Mouse (Mus musculus) neural tube, embryonic 13.5 days (tissue): ENCODE results near the gene Pcbp2. TPM values are rescaled to one million over a fixed set of nuclear protein-coding genes. Genes with fewer than 3 reads are reported as not detected.

Source experiments
- ATAC-seq: fragments of 200-750 bp; cut with Nextera tagmentation; 2 replicates; pipeline ENCODE4 v1.8.0; 2017; ENCODE audit warnings: low read depth, mild to moderate bottlenecking, moderate TSS enrichment, moderate library complexity
- H3K27ac ChIP-seq: fragments of 300-500 bp; sonication (generic); replicated peaks from 2 replicates; pipeline ENCODE4 v1.5.1; 2015; ENCODE audit warnings: moderate library complexity, mild to moderate bottlenecking, inconsistent platforms
- H3K27me3 ChIP-seq: fragments of 300-500 bp; sonication (generic); 2 replicates; pipeline ENCODE4 v1.6.1; 2015; ENCODE audit warnings: mild to moderate bottlenecking, inconsistent platforms
- H3K36me3 ChIP-seq: fragments of 300-500 bp; sonication (generic); 2 replicates; pipeline ENCODE4 v1.6.1; 2015; ENCODE audit warnings: mild to moderate bottlenecking, inconsistent platforms
- H3K4me1 ChIP-seq: fragments of 300-500 bp; sonication (generic); replicated peaks from 2 replicates; pipeline ENCODE4 v1.6.1; 2015; ENCODE audit warnings: inconsistent platforms
- H3K4me2 ChIP-seq: fragments of 300-500 bp; sonication (generic); 2 replicates; pipeline ENCODE4 v1.6.1; 2015; ENCODE audit warnings: inconsistent platforms, mild to moderate bottlenecking, moderate library complexity
- H3K4me3 ChIP-seq: fragments of 300-500 bp; sonication (generic); 2 replicates; pipeline ENCODE4 v1.5.1; 2015; ENCODE audit warnings: mild to moderate bottlenecking, inconsistent platforms
- H3K9ac ChIP-seq: fragments of 300-500 bp; sonication (generic); 2 replicates; pipeline ENCODE4 v1.6.1; 2015; ENCODE audit warnings: moderate library complexity, mild to moderate bottlenecking, inconsistent platforms
- H3K9me3 ChIP-seq: fragments of 300-500 bp; sonication (generic); 2 replicates; pipeline ENCODE4 v1.6.1; 2016; ENCODE audit warnings: inconsistent platforms
- WGBS: fragments of 180-500 bp; shearing (Covaris S2); methylation state at CpG from one replicate; pipeline ENCODE4 v1.1.7; 2015; 5-methylcytosine and 5-hydroxymethylcytosine counted together
- polyA plus RNA-seq: library from polyadenylated mRNA; unstranded; fragments of >200 nt; fragmentation: Nextera tagmentation; extraction: Ambion mirVana; gene quantifications from 2 replicates; pipeline ENCODE4 v1.2.1, GENCODE M21; 2015

The Pcbp2 gene
- polyA plus RNA-seq, 1 experiment from 2014 or later = 142 TPM

DNA sequence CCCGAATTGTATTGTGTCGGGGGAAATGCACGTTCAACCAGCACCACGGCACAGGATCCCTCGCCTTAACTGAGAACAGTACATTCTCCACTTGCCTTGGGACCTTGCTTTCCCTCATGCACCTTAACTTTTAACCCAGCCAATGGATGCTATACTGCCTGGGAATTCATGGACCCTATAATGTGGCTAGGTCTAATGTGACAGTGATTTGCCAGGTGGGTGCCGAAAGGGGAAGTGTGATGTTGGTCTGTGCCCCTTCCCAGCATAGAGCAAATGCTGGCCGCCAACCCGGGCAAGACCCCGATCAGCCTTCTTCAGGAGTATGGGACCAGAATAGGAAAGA lies 48.5 kb downstream of the Pcbp2 start:
- Histone ChIP-seq H3K27ac (peak overlapping the region; percentile 99), H3K36me3 (peaks cover 28% of the 10 kb centered on the region), H3K9me3 (no peaks in the 10 kb centered on the region), H3K4me2 (peak overlapping the region; percentile 69), H3K4me3 (peak overlapping the region; percentile 71), H3K27me3 (no peaks in the 10 kb centered on the region), H3K9ac (peak overlapping the region; percentile 87), H3K4me1 (peaks cover 49% of the 10 kb centered on the region)
- no peak; the same call in 1 of the 2 replicates for ATAC-seq
- 13% methylated on average over 9 of the region's 9 CpGs for WGBS

DNA sequence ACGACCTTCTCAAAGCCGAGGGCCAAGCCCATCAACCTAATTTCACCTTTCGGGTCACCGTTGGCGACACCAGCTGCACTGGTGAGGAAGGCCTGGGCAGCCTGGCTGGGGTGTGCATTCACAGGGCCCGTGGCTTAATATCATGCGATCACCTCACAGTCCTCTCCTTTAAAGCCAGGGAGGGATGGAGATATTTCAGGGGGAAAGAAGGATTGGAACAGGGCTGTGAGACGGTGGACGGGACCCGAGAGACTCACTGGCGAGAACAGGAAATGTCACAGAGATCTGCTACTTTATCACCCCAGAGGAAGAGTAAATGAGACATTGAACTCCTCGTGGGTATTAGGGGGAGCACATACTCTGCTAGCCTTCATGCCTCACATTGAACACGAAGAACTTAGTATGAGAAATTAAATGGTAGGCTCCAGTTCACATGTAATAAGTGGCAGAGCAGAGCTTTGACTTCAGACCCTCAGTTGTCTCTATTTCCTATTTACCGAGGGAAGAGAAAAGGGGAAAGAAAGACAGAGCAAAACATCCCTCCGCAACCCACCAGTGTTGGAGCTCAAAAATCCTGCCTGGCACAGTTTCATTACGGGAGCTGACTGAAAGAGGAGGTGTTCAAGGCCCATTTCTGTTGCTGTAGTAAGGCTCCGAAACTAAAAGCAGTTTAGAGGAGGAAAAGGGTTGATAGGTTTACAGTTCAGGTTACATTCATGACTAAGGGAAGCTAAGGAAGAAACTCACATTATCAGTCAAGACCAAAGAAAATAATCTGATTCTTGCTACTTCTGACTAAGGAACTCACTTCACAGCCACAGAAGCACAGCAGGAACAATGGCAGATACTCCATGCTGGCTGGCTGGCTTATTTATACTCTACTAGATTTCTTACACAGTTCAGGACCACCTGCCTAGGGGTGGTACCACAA lies 49.1 kb downstream of the Pcbp2 start:
- Histone ChIP-seq H3K36me3 (peaks cover 34% of the 10 kb centered on the region), H3K9me3 (no peaks in the 10 kb centered on the region), H3K4me1 (peaks cover 49% of the 10 kb centered on the region), H3K9ac (peak overlapping the region; percentile 87), H3K4me3 (peak overlapping the region; percentile 71), H3K27me3 (no peaks in the 10 kb centered on the region), H3K27ac (peak overlapping the region; percentile 99), H3K4me2 (peak overlapping the region; percentile 69)
- 69% methylated on average over 17 of the region's 17 CpGs for WGBS
- no peak for ATAC-seq

DNA sequence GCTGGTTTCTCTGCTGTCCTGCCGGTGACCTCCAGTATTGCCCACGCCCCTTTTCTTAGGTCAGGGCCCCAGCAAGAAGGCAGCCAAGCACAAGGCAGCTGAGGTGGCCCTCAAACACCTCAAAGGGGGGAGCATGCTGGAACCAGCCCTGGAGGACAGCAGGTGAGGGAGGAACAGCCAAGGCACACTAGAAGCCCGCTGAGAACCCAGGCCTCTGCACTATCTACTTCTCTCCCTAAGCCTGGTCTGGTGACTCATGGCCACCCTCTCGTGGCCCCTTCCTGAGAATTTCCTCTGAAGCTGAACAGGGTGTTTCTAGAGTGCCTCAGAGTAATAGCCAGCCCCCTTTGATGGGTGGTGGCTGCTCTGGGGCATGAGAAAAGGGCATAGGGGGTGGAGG lies 50.1 kb downstream of the Pcbp2 start:
- H3K9me3 ChIP-seq = no peaks in the 10 kb centered on the region
- peaks cover 48% of the 10 kb centered on the region for H3K4me1 ChIP-seq
- ATAC-seq = no peak
- H3K4me2 ChIP-seq = no peak overlapping the region
- no peak overlapping the region for H3K4me3 ChIP-seq
- H3K27me3 ChIP-seq = no peaks in the 10 kb centered on the region
- peaks cover 36% of the 10 kb centered on the region for H3K36me3 ChIP-seq
- peak overlapping the region; percentile 22 for H3K9ac ChIP-seq
- WGBS = 85% methylated on average over 4 of the region's 4 CpGs
- H3K27ac ChIP-seq = no peak overlapping the region

- Histone ChIP-seq H3K36me3 (peaks cover 36% of the 10 kb centered on the region), H3K27me3 (no peaks in the 10 kb centered on the region), H3K9me3 (no peaks in the 10 kb centered on the region), H3K9ac (no peak overlapping the region), H3K4me3 (no peak overlapping the region), H3K4me1 (peaks cover 39% of the 10 kb centered on the region), H3K27ac (no peak overlapping the region), H3K4me2 (no peak overlapping the region)
- 81% methylated on average over 4 of the region's 4 CpGs for WGBS
- no peak for ATAC-seq
These were observed 51.1 kb downstream of the Pcbp2 start for GRCm38 (mm10) chr15:102521480-102521879.

DNA sequence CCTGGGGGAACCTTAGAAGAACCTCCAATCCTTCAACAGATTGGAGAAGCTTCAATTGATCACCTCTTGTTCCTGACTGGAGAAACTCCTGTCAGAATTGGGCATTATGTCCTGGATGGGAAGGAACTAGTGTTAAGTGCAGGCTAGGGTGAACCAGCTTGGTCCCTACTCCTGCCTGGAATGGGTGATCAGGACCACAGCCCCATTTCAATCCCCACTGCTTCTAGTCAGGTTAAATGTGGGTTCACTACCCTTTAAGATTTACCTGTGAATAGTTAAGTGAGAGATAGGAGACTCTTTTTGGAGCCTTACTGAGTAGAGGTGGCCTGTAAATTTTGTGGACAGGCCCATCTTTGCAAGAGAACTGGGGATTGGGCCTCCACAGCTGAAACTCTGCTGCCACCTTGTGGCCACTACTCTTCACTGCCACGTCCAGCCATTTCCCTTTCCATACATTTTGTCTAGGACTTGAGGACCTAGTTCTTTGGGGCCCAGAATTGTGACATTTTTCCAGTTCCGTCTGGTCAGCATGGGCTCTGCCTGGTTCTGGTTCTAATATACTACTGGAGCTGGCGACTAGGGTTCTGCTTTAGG lies 54.6 kb downstream of the Pcbp2 start, which contains the start of gene Npff:
Gene Npff (minus strand): TSS at position 51 of the 594 bp plus-strand sequence.
- H3K27me3 ChIP-seq = no peaks in the 10 kb centered on the region
- H3K4me3 ChIP-seq = no peak within 1 kb of the TSS
- H3K9me3 ChIP-seq = no peaks in the 10 kb centered on the region
- ATAC-seq = peak; percentile 26; the same call in 1 of the 2 replicates
- peak within 1 kb of the TSS; percentile 35 for H3K9ac ChIP-seq
- H3K36me3 ChIP-seq = peaks cover 63% of the 10 kb centered on the region
- 4% methylated on average over 3 of the region's 3 CpGs for WGBS
- peaks cover 27% of the 10 kb centered on the region for H3K4me1 ChIP-seq
- peak within 1 kb of the TSS; percentile 67 for H3K27ac ChIP-seq
- H3K4me2 ChIP-seq = peak within 1 kb of the TSS; percentile 20

- H3K4me1 ChIP-seq = peaks cover 18% of the 10 kb centered on the region
- H3K36me3 ChIP-seq = peaks cover 67% of the 10 kb centered on the region
- no peak for ATAC-seq
- H3K9ac ChIP-seq = no peak overlapping the region
- no peak overlapping the region for H3K4me2 ChIP-seq
- H3K9me3 ChIP-seq = no peaks in the 10 kb centered on the region
- no peaks in the 10 kb centered on the region for H3K27me3 ChIP-seq
- H3K27ac ChIP-seq = no peak overlapping the region
- no peak overlapping the region for H3K4me3 ChIP-seq
- 87% methylated on average over 6 of the region's 6 CpGs for WGBS
These were observed 56.0 kb downstream of the Pcbp2 start for GRCm38 (mm10) chr15:102526111-102527002.

- Histone ChIP-seq H3K4me1 (peaks cover 18% of the 10 kb centered on the region), H3K4me2 (no peak overlapping the region), H3K36me3 (peaks cover 57% of the 10 kb centered on the region), H3K27me3 (no peaks in the 10 kb centered on the region), H3K27ac (no peak overlapping the region), H3K9ac (no peak overlapping the region), H3K9me3 (no peaks in the 10 kb centered on the region), H3K4me3 (no peak overlapping the region)
- no peak for ATAC-seq
- WGBS = 81% methylated on average over 3 of the region's 3 CpGs
These were observed 57.6 kb downstream of the Pcbp2 start for GRCm38 (mm10) chr15:102527936-102528335.

DNA sequence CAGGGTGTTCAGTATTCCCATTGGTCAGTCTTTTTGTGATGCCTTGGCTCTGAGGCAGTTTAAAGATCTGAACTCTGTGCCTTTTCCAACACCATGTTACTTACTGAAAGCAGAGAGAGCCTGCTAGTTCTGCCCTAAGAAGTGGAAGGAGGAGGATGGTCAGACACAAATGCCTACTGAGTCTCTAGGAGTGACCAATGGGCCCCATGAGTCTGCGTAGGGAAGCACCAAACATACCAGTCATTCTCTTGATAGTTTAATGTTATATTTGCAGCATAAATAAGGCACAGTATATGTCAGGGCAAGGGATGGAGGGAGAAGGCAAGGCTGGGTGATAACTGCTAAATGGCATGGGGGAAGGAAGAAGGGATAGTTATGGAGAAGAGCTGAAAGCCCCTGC lies 58.1 kb downstream of the Pcbp2 start:
- Histone ChIP-seq H3K27me3 (no peaks in the 10 kb centered on the region), H3K4me3 (no peak overlapping the region), H3K27ac (no peak overlapping the region), H3K4me2 (no peak overlapping the region), H3K9me3 (no peaks in the 10 kb centered on the region), H3K4me1 (peaks cover 18% of the 10 kb centered on the region), H3K9ac (no peak overlapping the region), H3K36me3 (peaks cover 60% of the 10 kb centered on the region)
- 97% methylated on average over 1 of the region's 1 CpGs for WGBS
- ATAC-seq = no peak

DNA sequence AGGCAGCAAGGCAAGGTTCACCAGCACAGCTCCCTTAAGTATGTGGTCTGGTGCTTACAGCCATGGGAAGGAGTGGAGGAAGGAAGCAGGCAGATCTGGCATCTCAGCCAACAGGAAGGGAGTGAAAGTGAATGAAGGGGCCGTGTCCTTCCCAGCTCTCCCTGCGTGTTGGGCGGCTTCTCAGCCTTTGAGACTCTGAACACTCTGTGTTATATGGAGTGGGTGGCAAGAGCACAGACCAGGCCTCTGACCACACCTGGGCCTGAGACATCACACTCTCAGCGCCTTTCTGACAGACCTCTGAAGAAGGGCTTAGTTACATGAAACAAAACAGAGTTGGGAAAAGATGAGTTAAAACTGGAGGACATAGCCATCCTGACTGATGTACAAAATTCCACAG lies 60.2 kb downstream of the Pcbp2 start:
- Histone ChIP-seq H3K36me3 (peaks cover 60% of the 10 kb centered on the region), H3K27me3 (no peaks in the 10 kb centered on the region), H3K4me1 (no peaks in the 10 kb centered on the region; the same call in 1 of the 2 replicates), H3K9ac (no peak overlapping the region), H3K4me2 (no peak overlapping the region), H3K27ac (no peak overlapping the region), H3K4me3 (no peak overlapping the region), H3K9me3 (no peaks in the 10 kb centered on the region)
- ATAC-seq = no peak
- 83% methylated on average over 4 of the region's 4 CpGs for WGBS

DNA sequence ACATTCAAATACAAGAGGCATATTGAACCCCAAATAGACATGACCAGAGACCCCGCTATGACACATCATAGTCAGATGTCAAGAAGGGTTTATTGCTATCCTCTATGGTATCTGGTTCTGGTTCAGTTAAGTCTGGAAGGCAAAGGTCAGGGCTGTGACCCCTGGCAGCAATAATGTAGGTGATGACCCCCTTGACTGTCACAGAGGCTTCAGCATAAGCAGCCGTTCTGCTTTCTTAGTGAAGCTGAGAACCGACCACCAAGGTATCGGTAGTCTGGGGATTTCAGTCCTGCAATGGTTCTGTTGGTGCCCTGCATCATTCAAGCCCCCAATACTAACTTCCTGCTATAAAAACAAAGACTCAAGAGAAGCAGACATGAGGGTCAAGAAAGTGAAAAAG lies 61.2 kb downstream of the Pcbp2 start:
- Histone ChIP-seq H3K4me2 (no peak overlapping the region), H3K27ac (no peak overlapping the region), H3K27me3 (no peaks in the 10 kb centered on the region), H3K9ac (no peak overlapping the region), H3K36me3 (peaks cover 69% of the 10 kb centered on the region), H3K4me3 (no peak overlapping the region), H3K9me3 (no peaks in the 10 kb centered on the region), H3K4me1 (no peaks in the 10 kb centered on the region; the same call in 1 of the 2 replicates)
- WGBS = 87% methylated on average over 4 of the region's 4 CpGs
- no peak for ATAC-seq

GRCm38 (mm10) chr15:102532106-102532900 lies 62.0 kb downstream of the Pcbp2 start:
- Histone ChIP-seq H3K4me1 (no peaks in the 10 kb centered on the region; the same call in 1 of the 2 replicates), H3K4me2 (no peak overlapping the region), H3K27me3 (no peaks in the 10 kb centered on the region), H3K4me3 (no peak overlapping the region), H3K9me3 (no peaks in the 10 kb centered on the region), H3K36me3 (peaks cover 74% of the 10 kb centered on the region), H3K27ac (no peak overlapping the region), H3K9ac (peak overlapping the region; percentile 17; the same call in 1 of the 2 replicates)
- no peak for ATAC-seq
- WGBS = 80% methylated on average over 3 of the region's 3 CpGs
